Mouse (Mus musculus): Measurements from ENCODE around the gene Olfr685.
A peak's percentile ranks its signal among the peaks of the same experiment; 100 is the strongest.

The Olfr685 gene

GRCm38 (mm10) chr7:105185912-105186311, at the start of gene Olfr685:
Olfr685 (minus strand) TSS chr7:105186012.
- no peak for TF ChIP-seq GATA4 (IDR thresholded peaks at IDR 0.05; ENCODE audit: insufficient replicate concordance, low read length)

GRCm38 (mm10) chr7:105229386-105229785, 43.6 kb upstream of the Olfr685 start:
- no peak for TF ChIP-seq GATA4 (IDR thresholded peaks at IDR 0.05; ENCODE audit: insufficient replicate concordance, low read length)

- peak; percentile 54; the same call in 1 of the 2 replicates for TF ChIP-seq GATA4 (IDR thresholded peaks at IDR 0.05; ENCODE audit: insufficient replicate concordance, low read length)
Observed at GRCm38 (mm10) chr7:105228138-105228537, 42.3 kb upstream of the Olfr685 start.

GRCm38 (mm10) chr7:105226703-105227102, 40.9 kb upstream of the Olfr685 start:
- no peak for TF ChIP-seq GATA4 (IDR thresholded peaks at IDR 0.05; ENCODE audit: insufficient replicate concordance, low read length)

GRCm38 (mm10) chr7:105226072-105226471, 40.3 kb upstream of the Olfr685 start:
- no peak for TF ChIP-seq GATA4 (IDR thresholded peaks at IDR 0.05; ENCODE audit: insufficient replicate concordance, low read length)

GRCm38 (mm10) chr7:105218281-105218680, 32.5 kb upstream of the Olfr685 start:
- no peak for TF ChIP-seq GATA4 (IDR thresholded peaks at IDR 0.05; ENCODE audit: insufficient replicate concordance, low read length)

GRCm38 (mm10) chr7:105214761-105215160, 28.9 kb upstream of the Olfr685 start:
- TF ChIP-seq GATA4 (IDR thresholded peaks at IDR 0.05; ENCODE audit: insufficient replicate concordance, low read length) = no peak

- TF ChIP-seq GATA4 (IDR thresholded peaks at IDR 0.05; ENCODE audit: insufficient replicate concordance, low read length) = no peak
Observed at GRCm38 (mm10) chr7:105207385-105207784, 21.6 kb upstream of the Olfr685 start, which contains the start of gene Olfr686. Olfr686 (minus strand) TSS chr7:105207485.

- TF ChIP-seq GATA4 (IDR thresholded peaks at IDR 0.05; ENCODE audit: insufficient replicate concordance, low read length) = no peak
Observed at GRCm38 (mm10) chr7:105170773-105171172, 15.0 kb downstream of the Olfr685 start.

- TF ChIP-seq GATA4 (IDR thresholded peaks at IDR 0.05; ENCODE audit: insufficient replicate concordance, low read length) = no peak
Observed at GRCm38 (mm10) chr7:105163553-105163952, 22.3 kb downstream of the Olfr685 start, which contains the start of gene Olfr684. Olfr684 (minus strand) TSS chr7:105163653.

- no peak for TF ChIP-seq GATA4 (IDR thresholded peaks at IDR 0.05; ENCODE audit: insufficient replicate concordance, low read length)
Observed at GRCm38 (mm10) chr7:105146912-105147311, 38.9 kb downstream of the Olfr685 start, which contains the start of gene Olfr683. Olfr683 (minus strand) TSS chr7:105147012.

- TF ChIP-seq GATA4 (IDR thresholded peaks at IDR 0.05; ENCODE audit: insufficient replicate concordance, low read length) = no peak
Observed at GRCm38 (mm10) chr7:105141275-105141674, 44.5 kb downstream of the Olfr685 start.

Measured in liver, adult (tissue).